Mouse (Mus musculus): ENCODE measurements around the gene Cmpk1. TPM values are rescaled to one million over a fixed set of nuclear protein-coding genes. Genes with fewer than 3 reads are reported as not detected.

Gene Cmpk1
- polyA plus RNA-seq, 1 experiment, result 34.7 TPM

Other genes starting within 250 kb of the Cmpk1 start
- gene Gm12830, start 165.5 kb downstream of the Cmpk1 start, polyA plus RNA-seq (2012; rRNA removed), result not detected in 2 replicates
- 0.07 and 0.10 TPM in 2 replicates for gene Foxd2, start 78.4 kb downstream of the Cmpk1 start, polyA plus RNA-seq (2012; rRNA removed)
- gene Foxe3, start 61.2 kb downstream of the Cmpk1 start, polyA plus RNA-seq (2012; rRNA removed), result not detected in 2 replicates
- gene Stil, start 12.9 kb upstream of the Cmpk1 start, polyA plus RNA-seq (2012; rRNA removed), result 2.2 and 3.7 TPM in 2 replicates
- 0.33 and 0.81 TPM in 2 replicates for gene Tal1, start 69.2 kb upstream of the Cmpk1 start, polyA plus RNA-seq (2012; rRNA removed)
- gene Pdzk1ip1, start 101.5 kb upstream of the Cmpk1 start, polyA plus RNA-seq (2012; rRNA removed), result 11.5 and 31.3 TPM in 2 replicates
- gene Cyp4x1, start 147.0 kb upstream of the Cmpk1 start, polyA plus RNA-seq (2012; rRNA removed), result 0.11 TPM in 2 replicates

Measured in large intestine, adult 2 months (tissue).